Mouse (Mus musculus): ENCODE results near the gene Acp7. TPM values are rescaled to one million over a fixed set of nuclear protein-coding genes. Genes with fewer than 3 reads are reported as not detected.
"Not testable (repeated sequence)": the region's sequence is repeated elsewhere in the genome, so short reads cannot be mapped to it uniquely, and the experiment has no call there.

Gene Acp7
- polyA plus RNA-seq, 1 experiment from 2014 or later = 10.9 TPM

GRCm38 (mm10) chr7:28619098-28619715 is 11.9 kb downstream of the Acp7 start:
- no peak for DNase-seq (ENCODE audit: low spot score)
- H3K4me1 ChIP-seq (replicated peaks; ENCODE audit: control insufficient read depth, insufficient read depth) = no peaks in the 10 kb centered on the region
- H3K27me3 ChIP-seq (ENCODE audit: control insufficient read depth, insufficient read depth, low read length) = no peaks in the 10 kb centered on the region
- TF ChIP-seq EP300 (optimal IDR thresholded peaks at IDR 0.05) = no peak
- no peak for TF ChIP-seq CTCF (IDR thresholded peaks at IDR 0.05; ENCODE audit: low read depth)
- WGBS = 41% methylated on average over 9 of the region's 9 CpGs
- no peaks in the 10 kb centered on the region for H3K36me3 ChIP-seq (ENCODE audit: control insufficient read depth, insufficient read depth, low read length)
- H3K4me3 ChIP-seq (ENCODE audit: low read depth, low read length) = no peak overlapping the region
- H3K4me2 ChIP-seq (replicated peaks; ENCODE audit: low read depth) = no peak overlapping the region
- H3K9ac ChIP-seq (ENCODE audit: low read length) = no peak overlapping the region
- H3K9me3 ChIP-seq (ENCODE audit: control insufficient read depth, low read length) = no peaks in the 10 kb centered on the region
- H3K27ac ChIP-seq (replicated peaks) = no peak overlapping the region
- ATAC-seq (ENCODE audit: low FRiP score, low TSS enrichment) = peak; percentile 86

- no peaks in the 10 kb centered on the region for H3K9me3 ChIP-seq (ENCODE audit: control insufficient read depth, low read length)
- DNase-seq (ENCODE audit: low spot score) = no peak
- ATAC-seq (ENCODE audit: low FRiP score, low TSS enrichment) = no peak
- H3K4me3 ChIP-seq (ENCODE audit: low read depth, low read length) = no peak overlapping the region
- no peaks in the 10 kb centered on the region for H3K36me3 ChIP-seq (ENCODE audit: control insufficient read depth, insufficient read depth, low read length)
- H3K27me3 ChIP-seq (ENCODE audit: control insufficient read depth, insufficient read depth, low read length) = no peaks in the 10 kb centered on the region
- no peak overlapping the region for H3K9ac ChIP-seq (ENCODE audit: low read length)
- TF ChIP-seq CTCF (IDR thresholded peaks at IDR 0.05; ENCODE audit: low read depth) = no peak
- no peak for TF ChIP-seq EP300 (optimal IDR thresholded peaks at IDR 0.05)
- no peak overlapping the region for H3K4me2 ChIP-seq (replicated peaks; ENCODE audit: low read depth)
- H3K27ac ChIP-seq (replicated peaks) = no peak overlapping the region
- no peaks in the 10 kb centered on the region for H3K4me1 ChIP-seq (replicated peaks; ENCODE audit: control insufficient read depth, insufficient read depth)
- WGBS = 82% methylated on average over 8 of the region's 8 CpGs
Measured at GRCm38 (mm10) chr7:28605951-28606350, 25.2 kb downstream of the Acp7 start.

DNA sequence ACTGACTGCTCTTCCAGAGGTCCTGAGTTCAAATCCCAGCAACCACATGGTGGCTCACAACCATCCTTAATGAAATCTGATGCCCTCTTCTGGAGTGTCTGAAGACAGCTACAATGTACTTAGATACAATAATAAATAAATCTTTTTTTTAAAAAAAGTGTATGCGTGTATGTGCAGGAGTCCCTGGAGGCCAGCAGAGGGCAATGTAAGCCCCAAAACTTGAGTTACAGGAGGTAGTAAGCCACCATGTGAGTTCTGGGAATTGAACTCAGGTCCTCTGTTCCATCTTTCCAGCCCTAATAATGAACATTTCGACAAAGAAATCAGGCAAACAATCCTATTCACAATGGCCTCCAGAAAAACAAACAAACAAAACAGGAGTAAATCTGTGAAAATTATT is 27.3 kb downstream of the Acp7 start:
- not testable (repeated sequence) for H3K36me3 ChIP-seq (ENCODE audit: control insufficient read depth, insufficient read depth, low read length); DNase-seq (ENCODE audit: low spot score)

GRCm38 (mm10) chr7:28603136-28603535 is 28.0 kb downstream of the Acp7 start:
- Histone ChIP-seq H3K27ac (replicated peaks) (no peak overlapping the region), H3K27me3 (ENCODE audit: control insufficient read depth, insufficient read depth, low read length) (no peaks in the 10 kb centered on the region), H3K4me3 (ENCODE audit: low read depth, low read length) (no peak overlapping the region), H3K9ac (ENCODE audit: low read length) (no peak overlapping the region), H3K4me1 (replicated peaks; ENCODE audit: control insufficient read depth, insufficient read depth) (no peaks in the 10 kb centered on the region), H3K9me3 (ENCODE audit: control insufficient read depth, low read length) (no peaks in the 10 kb centered on the region), H3K4me2 (replicated peaks; ENCODE audit: low read depth) (no peak overlapping the region), H3K36me3 (ENCODE audit: control insufficient read depth, insufficient read depth, low read length) (no peaks in the 10 kb centered on the region)
- 70% methylated on average over 5 of the region's 5 CpGs for WGBS
- ATAC-seq (ENCODE audit: low FRiP score, low TSS enrichment) (no peak), DNase-seq (ENCODE audit: low spot score) (no peak)
- TF ChIP-seq CTCF (IDR thresholded peaks at IDR 0.05; ENCODE audit: low read depth) (no peak), EP300 (optimal IDR thresholded peaks at IDR 0.05) (no peak)

More for the DNA sequence above, 27.3 kb downstream of the Acp7 start:
- H3K4me1 ChIP-seq (replicated peaks; ENCODE audit: control insufficient read depth, insufficient read depth); H3K4me3 ChIP-seq (ENCODE audit: low read depth, low read length); H3K27me3 ChIP-seq (ENCODE audit: control insufficient read depth, insufficient read depth, low read length); H3K27ac ChIP-seq (replicated peaks); ATAC-seq (ENCODE audit: low FRiP score, low TSS enrichment); H3K9me3 ChIP-seq (ENCODE audit: control insufficient read depth, low read length); H3K9ac ChIP-seq (ENCODE audit: low read length); H3K4me2 ChIP-seq (replicated peaks; ENCODE audit: low read depth): not testable (repeated sequence)
- 71% methylated on average over 2 of the region's 2 CpGs for WGBS
- TF ChIP-seq CTCF (IDR thresholded peaks at IDR 0.05; ENCODE audit: low read depth) = peak; percentile 59

GRCm38 (mm10) chr7:28601668-28602067 is 29.5 kb downstream of the Acp7 start:
- H3K9ac ChIP-seq (ENCODE audit: low read length) = no peak overlapping the region
- H3K4me3 ChIP-seq (ENCODE audit: low read depth, low read length) = no peak overlapping the region
- H3K9me3 ChIP-seq (ENCODE audit: control insufficient read depth, low read length) = no peaks in the 10 kb centered on the region
- no peaks in the 10 kb centered on the region for H3K36me3 ChIP-seq (ENCODE audit: control insufficient read depth, insufficient read depth, low read length)
- H3K4me1 ChIP-seq (replicated peaks; ENCODE audit: control insufficient read depth, insufficient read depth) = no peaks in the 10 kb centered on the region
- ATAC-seq (ENCODE audit: low FRiP score, low TSS enrichment) = no peak
- peak; percentile 87 for TF ChIP-seq CTCF (IDR thresholded peaks at IDR 0.05; ENCODE audit: low read depth)
- TF ChIP-seq EP300 (optimal IDR thresholded peaks at IDR 0.05) = no peak
- 17% methylated on average over 7 of the region's 7 CpGs for WGBS
- no peak overlapping the region for H3K27ac ChIP-seq (replicated peaks)
- peak; percentile 56 for DNase-seq (ENCODE audit: low spot score)
- no peaks in the 10 kb centered on the region for H3K27me3 ChIP-seq (ENCODE audit: control insufficient read depth, insufficient read depth, low read length)
- no peak overlapping the region for H3K4me2 ChIP-seq (replicated peaks; ENCODE audit: low read depth)

DNA sequence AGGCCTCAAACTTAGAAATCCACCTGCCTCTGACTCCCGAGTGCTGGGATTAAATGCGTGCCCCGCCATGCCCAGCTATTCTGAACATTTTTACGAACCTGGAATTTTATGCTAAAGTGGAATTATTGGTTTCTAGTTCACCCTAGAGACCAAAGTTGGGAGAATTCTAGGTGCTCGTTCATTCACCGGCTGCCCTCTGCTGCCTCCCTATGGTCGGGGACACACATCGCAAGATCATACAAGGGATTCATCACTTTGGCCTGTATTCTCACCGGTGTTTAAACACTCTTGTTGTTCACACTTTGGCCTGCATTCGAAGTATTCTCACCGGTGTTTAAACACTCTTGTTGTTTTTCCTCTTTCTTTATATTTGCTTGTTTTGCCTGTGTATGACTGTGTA is 30.1 kb downstream of the Acp7 start:
- H3K9me3 ChIP-seq (ENCODE audit: control insufficient read depth, low read length) = no peaks in the 10 kb centered on the region
- no peak overlapping the region for H3K4me3 ChIP-seq (ENCODE audit: low read depth, low read length)
- TF ChIP-seq CTCF (IDR thresholded peaks at IDR 0.05; ENCODE audit: low read depth) (peak; percentile 95), EP300 (optimal IDR thresholded peaks at IDR 0.05) (no peak)
- no peak overlapping the region for H3K4me2 ChIP-seq (replicated peaks; ENCODE audit: low read depth)
- no peaks in the 10 kb centered on the region for H3K36me3 ChIP-seq (ENCODE audit: control insufficient read depth, insufficient read depth, low read length)
- peak; percentile 81 for DNase-seq (ENCODE audit: low spot score)
- H3K9ac ChIP-seq (ENCODE audit: low read length) = no peak overlapping the region
- no peak for ATAC-seq (ENCODE audit: low FRiP score, low TSS enrichment)
- H3K27me3 ChIP-seq (ENCODE audit: control insufficient read depth, insufficient read depth, low read length) = no peaks in the 10 kb centered on the region
- H3K27ac ChIP-seq (replicated peaks) = no peak overlapping the region
- WGBS = 8% methylated on average over 11 of the region's 11 CpGs
- H3K4me1 ChIP-seq (replicated peaks; ENCODE audit: control insufficient read depth, insufficient read depth) = 0 out of 2 replicates have a peak, but pooled peaks cover 2% of the 10 kb centered on the region
